Mouse (Mus musculus) stomach, postnatal 0 days (tissue): Measurements from ENCODE around the gene Igfbp1.

Experiments used
- CTCF ChIP-seq: IDR thresholded peaks from 2 replicates; pipeline ENCODE4 v1.5.1; 2016; ENCODE audit warnings: antibody characterized with exemption, low read depth, mild to moderate bottlenecking, moderate library complexity
- EP300 ChIP-seq: optimal IDR thresholded peaks from 2 replicates; pipeline ENCODE3; 2016; ENCODE audit warnings: antibody characterized with exemption

GRCm38 (mm10) chr11:7149471-7149870 is 48.1 kb upstream of the Igfbp1 start:
- TF ChIP-seq CTCF (no peak), EP300 (no peak)
